Mouse (Mus musculus) megakaryocyte, embryonic 14.5 days (primary cell): Measurements from ENCODE around the gene Slc39a11.

Experiments
- FLI1 ChIP-seq: IDR thresholded peaks from 2 replicates; pipeline ENCODE4 v1.6.1; 2012; ENCODE audit warnings: low read length, inconsistent platforms, mixed read lengths
- GATA1 ChIP-seq: IDR thresholded peaks from 3 replicates; pipeline ENCODE4 v1.6.1; 2012; ENCODE audit warnings: mixed read lengths, low read length, inconsistent platforms, borderline replicate concordance

DNA sequence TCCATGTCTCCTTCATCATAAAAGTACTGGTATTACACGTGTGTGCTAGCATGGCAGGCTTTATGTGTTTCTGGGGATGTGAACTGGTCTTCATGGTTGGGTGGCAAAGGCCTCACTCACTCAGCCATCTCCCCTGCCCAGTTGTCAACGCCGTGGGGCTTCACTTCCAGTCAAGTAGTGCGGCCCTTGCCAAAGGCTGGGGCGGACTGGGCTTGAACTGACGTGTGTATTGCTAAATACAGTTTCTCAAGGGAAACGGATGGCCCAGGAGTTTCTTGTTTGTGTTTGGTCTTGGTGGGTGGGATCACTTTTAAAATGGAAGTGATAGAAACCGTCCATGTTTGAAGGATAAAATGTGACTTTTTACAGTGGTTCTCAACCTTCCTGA is 112.7 kb downstream of the Slc39a11 start:
- TF ChIP-seq GATA1 (no peak), FLI1 (no peak)
